Mouse (Mus musculus) layer of hippocampus, postnatal 14 days (tissue): ENCODE data around the gene Ppp1r3f. TPM values are rescaled to one million over a fixed set of nuclear protein-coding genes. Genes with fewer than 3 reads are reported as not detected.

Experiments used
- DNase-seq, 2 experiments: peaks; one replicate each; pipeline ENCODE4 v3.0.0; 2021 to 2022; ENCODE audit warnings: low spot score in 2 of 2, mixed read lengths in 1 of 2
- total RNA-seq, 2 experiments: library from RNA; stranded (reverse); gene quantifications; 2 replicates each; pipeline ENCODE4 v1.2.3; 2021

The Ppp1r3f gene
- total RNA-seq, 2 experiments from 2014 or later: 16.5 to 16.7 TPM

DNA sequence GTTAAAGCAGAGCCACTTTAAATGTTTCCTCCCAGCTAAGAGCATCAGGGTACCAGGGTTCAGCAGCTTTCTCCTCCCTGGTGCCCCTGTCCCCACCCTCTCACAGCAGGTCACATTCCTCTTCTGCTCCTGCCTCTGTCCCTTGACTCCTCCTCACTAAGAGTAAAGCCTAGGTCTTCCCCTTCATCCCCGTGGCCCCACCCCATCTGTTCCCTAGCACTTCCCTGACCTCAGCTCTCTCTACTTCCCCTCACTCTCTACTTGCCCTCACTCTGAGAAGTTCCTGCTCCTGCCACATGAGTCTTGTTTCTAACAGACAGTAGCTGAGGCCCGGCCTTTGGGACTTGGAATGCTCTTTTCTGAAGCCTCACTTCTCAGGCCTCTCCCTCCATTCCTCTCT is 11.0 kb downstream of the Ppp1r3f start:
- DNase-seq: no peak

DNA sequence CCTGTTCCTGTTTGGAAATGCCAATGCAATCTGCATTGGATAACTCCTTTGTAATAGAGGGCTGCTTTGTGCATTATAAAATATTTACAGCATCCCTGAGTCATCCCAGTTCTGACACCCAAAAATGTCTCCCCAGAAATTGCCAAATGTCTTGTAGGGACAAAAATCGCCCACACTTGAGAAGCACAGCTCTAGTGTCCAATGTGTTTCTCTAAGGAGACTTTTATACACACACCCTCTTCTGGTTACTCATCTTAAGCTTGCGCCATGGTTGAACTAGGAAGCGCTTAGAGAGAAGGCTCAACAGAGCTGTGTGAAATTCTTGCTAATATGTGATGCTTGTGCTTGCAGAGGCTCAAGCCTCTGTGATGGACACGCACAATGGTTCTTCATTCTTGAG is 20.6 kb downstream of the Ppp1r3f start:
- DNase-seq: no peak

DNA sequence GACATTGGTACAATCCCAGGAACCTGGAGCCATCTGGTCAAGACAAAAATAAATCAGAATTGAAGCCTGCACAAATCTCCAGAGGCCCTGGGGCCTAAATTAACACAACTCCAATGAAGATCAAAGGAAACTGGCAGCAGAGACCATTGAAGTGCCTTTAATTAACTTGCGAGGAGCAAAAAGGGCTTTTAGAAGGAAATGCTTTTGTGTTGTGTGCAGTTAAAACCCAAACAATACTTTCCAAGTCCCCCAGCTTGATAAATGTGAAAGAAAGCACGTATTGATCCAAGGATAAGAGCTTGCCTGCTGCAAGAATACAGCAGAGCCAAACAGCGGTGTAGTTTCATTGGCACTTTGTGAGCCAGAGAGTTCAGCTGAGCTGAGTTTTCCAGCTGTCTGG is 49.1 kb downstream of the Ppp1r3f start:
- DNase-seq: no peak

Other genes with a start within 250 kb of the Ppp1r3f start
- 10 to 100 TPM; 12.5 TPM for gene Usp27x, start 198.5 kb downstream of the Ppp1r3f start, total RNA-seq
- gene Foxp3, start 639 bp downstream of the Ppp1r3f start, total RNA-seq: under 1 TPM in 1 of 2 experiments, not detected in 1; 0.24 TPM
- 10 to 100 TPM; 22.6 to 24.5 TPM for gene Ccdc22, start 31.2 kb upstream of the Ppp1r3f start, total RNA-seq
- under 1 TPM in 1 of 2 experiments, not detected in 1; 0.21 TPM for gene Cacna1f, start 32.8 kb upstream of the Ppp1r3f start, total RNA-seq
- 1,000 to 10,000 TPM; 1,862 to 1,901 TPM for gene Syp, start 64.2 kb upstream of the Ppp1r3f start, total RNA-seq
- 1 to 10 TPM; 1.5 to 1.6 TPM for gene Prickle3, start 83.0 kb upstream of the Ppp1r3f start, total RNA-seq
- gene Plp2, start 97.1 kb upstream of the Ppp1r3f start, total RNA-seq: 1 to 10 TPM; 7.0 to 9.6 TPM
- gene Magix, start 107.0 kb upstream of the Ppp1r3f start, total RNA-seq: under 1 TPM; 0.25 to 0.31 TPM
- gene Gpkow, start 122.8 kb upstream of the Ppp1r3f start, total RNA-seq: 10 to 100 TPM; 33.2 to 36.3 TPM
- gene Wdr45, start 140.1 kb upstream of the Ppp1r3f start, total RNA-seq: 10 to 100 TPM; 47.7 to 48.1 TPM
- not detected for gene Gm45208, start 148.0 kb upstream of the Ppp1r3f start, total RNA-seq
- gene Praf2, start 154.2 kb upstream of the Ppp1r3f start, total RNA-seq: 100 to 1,000 TPM in 1 of 2 experiments, 10 to 100 TPM in 1; 98.2 to 107 TPM
- 10 to 100 TPM; 15.5 to 19.6 TPM for gene Ccdc120, start 176.6 kb upstream of the Ppp1r3f start, total RNA-seq
- 10 to 100 TPM; 31.7 to 34.4 TPM for gene Tfe3, start 188.3 kb upstream of the Ppp1r3f start, total RNA-seq
- gene Gripap1, start 215.5 kb upstream of the Ppp1r3f start, total RNA-seq: 10 to 100 TPM; 88.1 to 98.9 TPM
- gene Kcnd1, start 248.0 kb upstream of the Ppp1r3f start, total RNA-seq: 10 to 100 TPM in 1 of 2 experiments, 1 to 10 TPM in 1; 9.8 to 10.0 TPM